Mouse (Mus musculus): Measurements from ENCODE around the gene Ube2o. TPM values are rescaled to one million over a fixed set of nuclear protein-coding genes. Genes with fewer than 3 reads are reported as not detected.

Ube2o gene
- 10 to 100 TPM; 25.2 to 25.6 TPM for total RNA-seq (2021)
- long read RNA-seq, experiment 1, full-length matches to known transcripts: 8 of 21 reads
- long read RNA-seq, experiment 1, partial matches to known transcripts: 3 of 21 reads
- long read RNA-seq, experiment 1, other reads (novel, unspliced or antisense): 10 of 21 reads
- long read RNA-seq, experiment 2, full-length matches to known transcripts: 18 of 35 reads
- long read RNA-seq, experiment 2, partial matches to known transcripts: 4 of 35 reads
- long read RNA-seq, experiment 2, other reads (novel, unspliced or antisense): 13 of 35 reads

DNA sequence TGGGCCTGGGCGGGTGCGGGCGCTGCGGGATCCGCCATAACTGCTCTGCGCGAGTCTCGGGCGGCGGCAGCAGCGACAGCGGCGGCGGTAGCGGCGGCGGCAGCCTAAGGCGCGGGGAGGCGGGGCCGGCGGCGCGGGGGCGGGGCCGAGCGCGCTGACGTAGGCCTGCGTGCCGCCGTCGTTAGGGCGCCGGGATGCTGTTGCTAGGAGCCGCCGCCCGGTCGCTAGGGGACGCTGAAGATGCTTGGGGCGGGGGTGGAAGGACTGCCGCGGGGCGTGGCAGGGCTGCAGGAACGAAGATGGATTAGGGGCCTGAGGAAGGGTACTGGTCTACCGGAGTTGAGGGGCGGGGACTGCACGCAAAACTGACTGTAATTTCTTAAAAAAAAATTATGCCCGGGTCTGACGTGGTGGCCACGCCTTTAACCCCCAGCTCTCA lies at the start of gene Ube2o:
Gene Ube2o (minus strand): TSS at position 72 of the 439 bp plus-strand sequence.
- peak; percentile 82 to 89 for DNase-seq (ENCODE audit: low spot score in 2 of 2)

DNA sequence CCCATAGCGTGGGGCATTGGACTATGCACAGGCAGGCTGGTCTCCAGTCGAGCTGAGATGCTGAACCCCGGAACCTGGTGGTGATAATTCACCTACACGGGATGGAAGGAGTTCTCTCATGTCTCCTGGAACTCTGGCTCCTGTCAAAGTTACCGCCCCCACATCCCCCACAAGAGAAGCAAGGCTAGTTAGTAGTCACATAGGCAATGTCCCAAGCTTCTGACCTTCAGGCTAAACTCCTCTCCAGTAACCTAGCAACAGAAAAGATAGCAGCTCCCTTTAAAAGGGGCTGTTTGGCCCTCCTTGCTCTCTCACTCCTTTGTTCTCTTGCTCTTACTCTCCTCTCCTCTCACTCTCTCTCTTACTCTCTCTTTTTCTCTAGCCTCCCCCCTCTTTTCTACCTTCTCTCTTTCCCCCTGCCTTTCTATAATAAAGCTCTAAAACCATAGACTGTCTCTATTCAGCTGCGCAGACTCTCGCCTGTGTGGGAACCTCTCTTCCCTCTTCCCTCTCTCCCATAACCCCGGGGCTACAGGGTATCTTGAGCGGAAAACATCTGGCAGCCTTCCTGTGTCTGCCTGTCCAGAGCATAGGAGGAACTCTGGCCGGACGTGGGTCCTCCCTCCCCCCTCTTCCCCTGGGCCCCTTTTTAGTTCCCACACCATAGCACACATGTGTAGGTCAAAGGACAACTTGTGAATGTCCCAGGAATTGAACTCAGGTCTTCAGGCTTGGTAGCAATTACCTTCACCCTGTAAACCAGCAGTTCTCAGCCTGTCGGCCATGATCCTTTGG lies 49.1 kb upstream of the Ube2o start:
- no peak for DNase-seq (ENCODE audit: low spot score in 2 of 2)

DNA sequence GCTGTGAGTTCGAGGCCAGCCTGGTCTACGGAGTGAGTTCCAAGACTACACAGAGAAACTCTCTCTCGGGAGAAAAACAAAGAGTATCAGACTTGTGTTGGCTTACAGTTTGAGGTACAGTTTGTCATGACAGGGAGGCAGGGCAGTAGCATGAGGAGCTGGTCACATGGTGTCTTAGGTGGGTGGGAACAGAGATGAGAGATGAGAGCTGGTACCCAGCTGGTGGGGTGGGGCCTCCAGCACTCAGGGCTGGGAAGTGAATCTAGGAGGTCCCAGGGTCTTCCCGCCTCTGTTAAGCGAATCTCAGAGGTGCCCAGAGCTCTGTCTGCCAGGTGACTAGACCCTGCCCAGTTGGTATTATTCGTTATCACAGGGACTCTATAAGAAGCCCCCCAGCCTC lies 48.2 kb upstream of the Ube2o start:
- no peak for DNase-seq (ENCODE audit: low spot score in 2 of 2)

DNA sequence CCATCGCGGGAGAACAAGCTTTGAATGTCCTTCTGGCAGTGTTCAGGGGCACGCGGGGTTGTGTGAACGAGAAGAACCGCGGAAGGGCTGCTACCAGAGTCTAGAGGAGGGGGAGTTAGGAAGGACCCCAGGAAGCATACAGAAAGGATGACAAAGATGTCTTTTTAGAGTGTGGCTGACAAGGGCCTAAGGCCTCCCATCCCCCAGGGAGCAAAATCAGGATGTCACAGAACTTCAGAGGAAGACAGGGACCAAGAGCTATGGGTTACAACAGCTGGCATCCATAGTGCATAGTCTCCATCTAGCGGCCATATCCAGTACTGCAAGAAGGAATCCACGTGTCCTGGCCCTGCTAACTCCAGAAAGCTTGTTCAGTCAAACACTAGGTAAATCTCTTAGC lies 47.5 kb upstream of the Ube2o start:
- DNase-seq (ENCODE audit: low spot score in 2 of 2): peak; percentile 66 to 82

DNA sequence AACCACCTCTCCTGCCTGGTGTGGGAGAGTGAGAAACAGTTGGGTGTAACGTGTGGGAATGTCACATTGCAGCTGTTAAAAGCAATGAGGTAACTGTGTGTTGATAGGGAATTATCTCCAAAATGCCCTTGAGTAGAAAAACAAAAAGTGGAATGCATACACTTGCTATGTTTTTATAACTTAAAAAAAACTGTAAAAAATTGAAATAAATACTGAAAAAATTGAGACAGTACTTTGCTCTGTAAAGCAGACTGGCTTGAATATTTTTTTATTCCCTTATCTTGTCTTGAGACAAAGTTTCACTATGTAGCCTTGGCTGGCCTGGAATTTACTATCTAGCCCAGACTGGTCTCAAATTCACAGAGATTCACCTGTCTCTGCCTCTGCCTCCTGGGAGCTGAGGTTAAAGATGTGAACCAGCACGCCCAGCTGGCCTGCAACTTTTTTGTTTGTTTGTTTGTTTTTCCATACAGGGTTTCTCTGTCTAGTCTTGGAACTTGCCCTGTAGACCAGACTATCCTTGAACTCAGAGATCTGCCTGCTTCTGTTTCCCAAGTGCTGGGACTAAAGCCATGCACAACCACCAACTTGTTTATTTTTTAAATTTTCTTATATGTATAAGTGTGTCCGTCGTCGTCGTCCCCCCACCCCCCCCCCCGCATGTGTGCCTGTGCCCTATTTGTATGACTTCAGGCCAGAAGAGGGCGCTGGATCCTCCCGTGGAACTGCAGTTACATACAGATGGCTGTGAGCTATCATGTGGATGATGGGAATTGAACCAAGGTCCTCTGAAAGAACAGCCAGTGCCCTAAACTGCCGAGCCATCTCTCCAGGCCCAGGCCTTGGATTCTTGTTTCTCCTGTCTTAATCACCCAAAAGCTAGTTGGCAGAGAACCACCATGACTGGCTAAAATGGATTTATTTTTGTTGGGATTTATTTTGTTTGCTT lies 46.1 kb upstream of the Ube2o start:
- DNase-seq (ENCODE audit: low spot score in 2 of 2): peak in 1 of 2 experiments; percentile 37

DNA sequence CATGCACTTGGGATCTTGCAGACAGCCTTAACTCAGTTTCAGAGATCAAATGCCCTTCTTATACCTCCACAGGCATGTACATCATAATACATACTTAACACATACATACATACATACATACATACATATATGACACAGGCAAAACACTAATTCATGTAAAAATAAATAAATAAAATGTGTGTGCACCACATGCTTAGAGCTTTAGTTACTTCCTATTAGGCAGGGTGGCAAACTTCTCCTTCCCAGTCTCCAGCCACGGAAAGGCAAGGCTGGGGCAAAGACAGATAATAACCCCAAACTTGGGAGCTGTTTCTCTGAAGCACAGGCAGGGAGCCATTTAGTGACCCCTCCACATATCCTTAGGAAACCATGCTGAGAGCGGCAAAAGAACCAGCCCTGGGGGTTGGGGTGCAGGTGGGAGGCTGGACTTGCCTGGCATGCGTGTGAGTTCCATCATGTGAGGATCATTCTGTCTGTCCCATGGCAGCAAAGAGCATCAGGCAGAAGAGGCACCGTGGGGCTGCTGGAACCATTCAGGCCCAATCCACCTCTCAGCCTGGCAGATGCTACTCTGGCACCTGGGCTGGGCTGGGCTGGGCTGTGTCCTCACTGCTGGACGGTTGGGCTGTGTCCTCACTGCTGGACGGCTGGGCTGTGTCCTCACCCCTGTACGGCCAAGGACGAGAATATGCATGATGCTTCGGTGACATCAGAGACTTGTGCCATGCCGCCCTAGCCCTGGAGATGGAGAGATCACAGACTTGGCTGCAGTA lies 45.2 kb upstream of the Ube2o start, which contains the start of gene Rhbdf2:
Gene Rhbdf2 (minus strand): TSS at position 721 of the 773 bp plus-strand sequence.
- no peak for DNase-seq (ENCODE audit: low spot score in 2 of 2)

DNA sequence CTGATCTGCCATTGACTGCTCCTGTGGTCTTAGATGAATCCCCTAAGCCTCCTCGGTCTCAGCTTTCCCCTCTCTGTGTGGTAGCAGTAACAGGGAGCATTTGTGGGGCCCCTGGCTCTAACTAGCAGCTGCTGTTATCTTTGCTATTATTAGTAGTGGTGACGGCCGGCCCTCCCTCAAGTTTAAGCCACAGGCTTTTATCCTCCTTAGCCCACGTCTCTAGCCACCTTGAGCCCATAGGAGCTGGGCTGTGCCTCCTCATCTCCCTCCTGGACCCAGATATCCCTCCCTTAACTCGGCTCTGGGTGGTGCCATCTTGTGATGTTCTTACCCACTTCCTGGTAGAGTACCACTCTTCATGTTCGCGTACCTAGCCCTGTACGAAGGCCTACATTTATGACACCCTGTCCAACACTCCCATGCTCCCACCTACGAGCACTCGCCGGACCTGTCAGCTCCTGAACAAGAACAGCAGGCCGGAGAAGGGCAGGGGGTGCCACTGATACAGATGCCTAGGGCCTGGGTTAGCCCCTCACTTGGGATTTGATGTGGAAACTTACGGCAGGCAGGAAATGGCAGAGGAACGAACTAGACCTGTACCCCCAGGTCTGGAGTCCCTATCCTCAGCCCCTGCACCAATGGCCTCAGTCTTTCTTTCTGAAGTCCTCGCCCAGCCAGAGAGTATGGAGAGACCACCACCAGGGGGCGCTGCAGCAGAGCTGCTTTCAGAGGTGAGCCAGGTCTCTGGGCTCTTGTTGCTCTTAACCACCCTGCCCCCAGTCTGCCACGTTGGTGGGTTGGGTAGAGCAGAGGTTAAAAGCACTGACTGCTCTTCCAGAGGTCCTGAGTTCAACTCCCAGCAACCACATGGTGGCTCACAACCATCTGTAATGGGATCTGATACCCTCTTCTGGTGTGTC lies 44.1 kb upstream of the Ube2o start:
- DNase-seq (ENCODE audit: low spot score in 2 of 2): peak in 1 of 2 experiments; percentile 54

DNA sequence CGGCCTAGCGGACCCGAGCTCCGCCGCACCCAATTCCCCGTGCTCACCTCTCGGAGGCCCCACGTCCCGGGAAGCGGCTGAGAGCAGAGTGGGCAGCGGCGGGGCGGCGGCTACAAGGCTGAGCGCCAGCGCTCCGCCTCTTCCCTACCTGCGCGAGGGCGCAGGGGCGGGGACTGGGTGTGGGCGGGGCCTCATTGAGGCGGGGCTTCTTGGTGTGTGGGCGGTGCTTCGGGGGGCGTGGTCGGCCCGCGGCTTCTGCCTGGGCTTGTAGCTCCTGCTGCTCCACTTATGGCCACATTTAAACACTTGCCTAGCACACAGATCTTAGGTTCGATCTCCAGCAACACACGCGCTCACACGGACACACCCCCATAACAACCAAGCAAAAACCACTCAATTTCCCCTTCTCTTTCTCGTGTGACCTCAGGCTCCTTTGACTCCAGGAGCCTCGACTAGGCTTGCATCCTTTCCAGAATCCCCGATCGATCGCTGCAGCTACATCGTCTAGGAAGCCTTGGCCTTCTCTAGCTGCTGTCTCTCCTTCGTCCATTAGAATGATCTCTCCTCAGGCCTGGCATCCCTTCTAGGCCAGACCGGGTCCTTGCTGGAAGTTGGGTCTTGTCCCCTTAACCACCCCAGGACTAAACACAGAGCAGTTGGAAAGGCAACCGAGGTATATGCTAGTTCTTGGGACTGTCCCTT lies 43.0 kb upstream of the Ube2o start:
- DNase-seq (ENCODE audit: low spot score in 2 of 2): peak; percentile 59 to 71

DNA sequence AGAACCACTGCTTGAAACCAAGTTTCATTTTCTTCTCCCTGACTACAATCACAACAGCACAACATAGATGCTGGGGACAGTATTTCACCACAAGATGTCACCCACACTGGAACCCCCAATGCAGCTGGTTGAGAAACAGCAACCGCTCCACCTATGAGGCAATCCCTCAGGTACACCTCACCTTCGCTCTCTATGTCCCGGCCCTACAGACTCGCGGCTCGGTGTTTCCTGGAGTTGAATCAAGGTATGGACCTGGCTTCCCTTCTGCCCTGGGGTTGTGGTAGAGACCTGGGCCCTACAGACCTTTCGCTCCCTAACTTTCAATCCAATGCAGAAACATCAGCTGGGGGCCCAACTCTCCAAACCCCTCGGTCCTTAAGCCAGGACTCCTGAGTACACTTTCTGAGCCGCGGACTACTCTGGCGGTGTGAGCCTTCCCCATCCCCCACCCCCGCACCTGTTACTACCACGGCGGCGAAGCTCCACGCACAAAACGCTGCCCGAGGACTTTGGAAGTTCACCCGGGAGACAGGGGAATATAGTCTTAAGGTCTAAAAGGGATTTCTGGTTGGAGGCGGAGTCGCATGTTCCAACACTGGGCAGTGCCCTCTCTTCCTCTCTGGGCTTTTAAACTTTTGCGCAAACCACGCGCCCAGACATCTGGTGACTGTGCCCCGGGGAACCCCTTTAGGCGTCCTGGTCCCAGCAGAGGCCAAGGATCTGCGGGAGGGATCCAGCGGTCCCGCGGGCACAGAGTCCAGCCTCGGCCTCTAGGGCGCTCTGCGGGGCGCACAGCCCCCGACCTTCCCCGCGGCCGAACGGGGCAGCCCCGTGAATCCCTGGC lies 42.3 kb upstream of the Ube2o start:
- DNase-seq (ENCODE audit: low spot score in 2 of 2): no peak

DNA sequence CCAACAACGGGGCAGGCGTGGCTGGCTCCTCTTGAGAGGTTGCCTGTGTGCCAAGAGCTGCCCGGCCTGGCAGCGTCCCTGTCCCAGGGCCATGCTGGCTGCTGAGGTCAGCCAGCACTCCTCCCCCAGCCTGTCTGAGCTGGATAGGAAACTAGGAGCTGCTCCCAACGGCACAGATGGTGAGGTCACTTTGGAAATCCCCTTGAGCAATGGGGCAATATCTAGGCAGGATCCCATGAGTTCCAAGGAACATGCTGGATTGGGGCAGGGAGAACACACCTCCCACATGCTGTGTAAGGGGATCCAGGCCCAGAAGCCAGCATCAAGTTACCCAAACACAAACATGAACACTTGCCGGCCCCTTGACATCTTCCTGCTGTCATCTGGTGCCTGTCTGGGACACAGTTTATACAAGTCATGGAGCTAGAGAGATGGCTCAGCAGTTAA lies 40.0 kb upstream of the Ube2o start:
- DNase-seq (ENCODE audit: low spot score in 2 of 2): peak in 1 of 2 experiments; percentile 73

DNA sequence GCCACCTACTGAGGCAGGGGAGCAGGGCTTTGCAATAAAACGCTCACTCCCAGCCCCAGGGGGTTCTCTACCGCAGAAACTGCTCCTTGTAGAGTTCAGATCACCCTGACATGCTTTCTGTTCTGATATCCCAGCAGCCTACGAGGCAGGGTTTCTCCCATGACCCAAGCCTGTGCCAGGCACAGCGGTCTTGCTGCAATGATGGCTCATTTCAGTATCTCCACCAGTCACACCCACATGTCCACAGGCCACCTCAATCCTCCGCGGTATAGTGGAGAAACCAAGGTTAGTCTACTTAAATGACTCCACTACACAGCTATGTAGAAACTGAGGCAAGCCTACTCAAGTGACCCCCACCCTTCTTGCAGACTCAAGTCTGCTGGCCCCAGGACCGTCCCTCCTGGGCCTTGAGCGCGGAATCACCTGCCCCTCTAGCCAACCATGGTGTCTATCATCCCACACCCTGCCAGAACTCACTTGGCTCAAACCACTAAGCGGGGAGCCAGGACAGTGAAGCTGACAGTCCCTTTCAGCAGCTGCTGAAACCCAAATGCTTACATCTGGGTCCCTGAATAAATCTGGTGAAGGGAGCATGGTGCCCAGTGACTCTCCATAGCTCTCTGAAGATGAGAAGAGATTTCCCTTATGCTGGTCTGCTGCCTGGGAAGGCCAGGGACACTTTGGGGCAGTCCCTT lies 39.5 kb upstream of the Ube2o start:
- no peak for DNase-seq (ENCODE audit: low spot score in 2 of 2)

DNA sequence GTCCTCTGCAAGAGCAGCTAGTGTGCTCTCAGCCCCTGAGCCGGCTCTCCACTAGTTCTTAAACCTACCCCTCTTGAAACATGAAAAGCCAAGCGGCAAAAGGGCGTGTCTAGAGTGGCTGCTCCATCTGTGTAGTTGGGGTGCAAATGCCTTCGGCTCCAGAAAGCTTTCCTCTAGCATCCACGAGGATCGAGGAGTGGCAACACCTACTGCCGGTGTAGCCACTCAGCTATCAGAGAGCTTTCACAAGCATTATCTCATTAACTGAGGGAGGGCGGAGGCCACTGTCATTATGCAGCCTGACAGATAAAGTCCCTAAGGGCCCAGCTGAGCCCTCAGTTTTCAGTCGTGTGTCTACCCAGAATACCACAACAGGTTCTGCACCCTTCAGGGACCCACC lies 38.8 kb upstream of the Ube2o start:
- DNase-seq (ENCODE audit: low spot score in 2 of 2): no peak

DNA sequence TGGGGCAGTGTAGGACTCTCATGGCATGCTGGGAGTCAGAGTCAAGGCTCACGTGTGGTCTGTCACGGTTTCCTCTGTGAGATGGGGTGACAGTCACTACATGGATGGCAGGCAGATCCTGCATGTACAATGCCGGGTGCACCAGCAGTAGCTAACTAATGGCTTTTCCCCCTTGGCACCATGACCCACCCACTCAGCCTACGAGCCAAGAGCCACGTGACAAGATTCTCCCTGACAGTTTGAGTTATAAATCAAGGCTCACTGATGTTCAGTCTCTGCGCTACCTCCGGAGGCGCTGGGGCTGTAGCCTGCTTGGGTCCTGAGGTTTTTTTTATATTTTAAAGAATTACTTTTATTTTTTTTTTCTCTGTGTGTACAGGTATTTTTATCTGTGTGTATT lies 38.3 kb upstream of the Ube2o start:
- DNase-seq (ENCODE audit: low spot score in 2 of 2): no peak

DNA sequence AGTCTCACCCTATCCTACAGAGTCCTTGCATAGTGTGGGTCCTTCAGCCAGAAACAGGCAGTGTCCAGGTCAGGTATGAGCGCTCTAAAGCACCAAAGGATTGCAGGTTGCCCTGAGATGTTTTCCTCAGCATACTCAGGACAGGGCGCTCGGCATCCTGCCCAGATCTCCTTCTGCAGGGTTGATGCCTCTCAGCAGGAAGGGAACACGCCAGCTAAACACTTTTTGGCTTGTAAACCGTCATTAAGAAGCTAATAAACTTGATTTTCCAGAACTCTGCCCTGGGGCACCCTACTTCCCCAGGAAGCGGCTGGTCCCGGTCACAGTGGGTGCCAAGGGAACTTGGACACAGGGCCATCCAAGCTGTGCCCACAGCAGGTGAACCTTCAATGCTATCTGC lies 37.9 kb upstream of the Ube2o start:
- DNase-seq (ENCODE audit: low spot score in 2 of 2): no peak

DNA sequence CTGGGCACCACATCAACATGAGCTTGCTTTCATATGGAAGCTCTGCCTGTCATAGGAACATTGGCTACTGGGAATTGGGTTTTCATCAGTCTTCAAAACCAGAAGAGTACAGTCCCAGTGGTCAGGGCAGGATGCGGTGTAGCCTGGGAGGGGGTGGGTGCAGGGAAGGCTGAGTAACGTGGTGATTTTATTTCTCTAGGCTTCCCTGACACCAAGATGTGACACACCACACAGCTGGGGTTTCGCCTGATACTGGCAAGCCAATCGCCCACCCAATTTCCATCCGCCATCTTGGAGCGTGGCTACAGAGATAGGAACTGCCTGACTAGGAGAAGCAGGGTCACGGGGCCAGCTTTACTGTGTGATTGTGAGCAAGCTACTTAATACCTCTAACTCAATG lies 37.4 kb upstream of the Ube2o start:
- no peak for DNase-seq (ENCODE audit: low spot score in 2 of 2)

DNA sequence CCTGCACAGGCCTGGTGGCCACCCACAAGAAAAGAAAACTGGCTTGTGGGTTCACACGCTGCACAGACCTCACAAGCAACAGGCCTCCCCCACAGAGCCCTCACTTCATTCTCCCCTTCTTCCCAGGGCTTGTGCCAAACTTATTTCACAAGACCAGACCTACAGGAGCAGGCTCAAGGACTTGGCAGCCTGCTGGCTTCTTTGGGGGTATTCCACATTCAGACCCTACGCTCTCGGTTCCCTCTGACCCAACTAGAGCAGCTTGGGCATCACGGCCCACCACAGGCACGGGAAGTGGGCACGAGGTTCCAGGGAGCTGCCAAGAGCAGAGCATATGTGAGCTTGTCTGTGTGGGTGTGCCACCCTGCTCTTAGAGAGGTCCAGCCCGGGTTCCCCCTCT lies 36.4 kb upstream of the Ube2o start:
- no peak for DNase-seq (ENCODE audit: low spot score in 2 of 2)

DNA sequence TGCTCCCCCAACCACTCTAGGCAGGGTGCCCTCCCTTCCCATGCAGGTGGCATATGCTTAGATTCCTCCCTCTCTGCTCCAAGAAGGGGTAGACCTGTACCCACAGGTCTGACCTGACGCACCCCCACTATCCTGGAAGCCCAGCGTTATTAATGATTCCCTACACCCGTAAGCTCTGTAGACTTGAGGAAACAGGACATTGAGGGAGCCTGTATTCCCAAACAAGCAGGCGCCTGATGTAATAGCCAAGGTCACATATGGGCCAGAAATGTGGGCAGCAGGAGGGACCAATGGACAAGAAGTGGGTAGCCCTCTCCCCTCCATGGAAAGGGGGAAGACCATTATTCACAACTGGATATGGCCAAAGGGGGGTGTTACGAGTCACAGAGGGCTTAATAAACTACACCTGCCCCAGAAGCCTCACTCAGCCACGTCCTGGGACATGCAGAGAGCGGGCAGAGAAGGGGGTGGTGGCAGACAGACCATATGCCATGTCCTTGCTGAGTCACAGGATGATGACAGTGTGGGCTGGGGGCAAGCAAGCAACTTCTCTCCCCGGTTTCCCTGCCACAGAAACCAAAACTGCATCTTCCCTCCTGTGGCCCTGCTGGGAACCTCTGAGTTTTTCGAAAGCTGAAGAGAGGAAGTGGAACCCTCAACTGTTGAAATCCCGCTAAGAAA lies 35.3 kb upstream of the Ube2o start:
- no peak for DNase-seq (ENCODE audit: low spot score in 2 of 2)
